Mouse (Mus musculus) midbrain, embryonic 15.5 days (tissue): ENCODE measurements around the gene Usp34. TPM values are rescaled to one million over a fixed set of nuclear protein-coding genes. Genes with fewer than 3 reads are reported as not detected.

ENCODE experiments used
- ATAC-seq: fragments of 200-750 bp; cut with Nextera tagmentation; replicated peaks from 2 replicates; pipeline ENCODE4 v1.8.0; 2017; ENCODE audit warnings: moderate TSS enrichment
- H3K27ac ChIP-seq: fragments of 300-500 bp; sonication (generic); 2 replicates; pipeline ENCODE4 v1.5.1; 2015; ENCODE audit warnings: mild to moderate bottlenecking, inconsistent platforms
- H3K27me3 ChIP-seq: fragments of 300-500 bp; sonication (generic); replicated peaks from 2 replicates; pipeline ENCODE4 v1.6.1; 2015; ENCODE audit warnings: inconsistent platforms
- H3K36me3 ChIP-seq: fragments of 300-500 bp; sonication (generic); replicated peaks from 2 replicates; pipeline ENCODE4 v1.6.1; 2015; ENCODE audit warnings: inconsistent platforms
- H3K4me1 ChIP-seq: fragments of 300-500 bp; sonication (generic); 2 replicates; pipeline ENCODE4 v1.6.1; 2015; ENCODE audit warnings: inconsistent platforms
- H3K4me2 ChIP-seq: fragments of 300-500 bp; sonication (generic); 2 replicates; pipeline ENCODE4 v1.6.1; 2015; ENCODE audit warnings: inconsistent platforms, mild to moderate bottlenecking, moderate library complexity
- H3K4me3 ChIP-seq: fragments of 300-500 bp; sonication (generic); 2 replicates; pipeline ENCODE4 v1.5.1; 2015; ENCODE audit warnings: mild to moderate bottlenecking, inconsistent platforms
- H3K9ac ChIP-seq: fragments of 300-500 bp; sonication (generic); 2 replicates; pipeline ENCODE4 v1.6.1; 2015; ENCODE audit warnings: mild to moderate bottlenecking, inconsistent platforms
- H3K9me3 ChIP-seq: fragments of 300-500 bp; sonication (generic); 2 replicates; pipeline ENCODE4 v1.6.1; 2016; ENCODE audit warnings: inconsistent platforms
- WGBS: fragments of 180-500 bp; shearing (Covaris S2); methylation state at CpG from one replicate; pipeline ENCODE4 v1.1.7; 2015; ENCODE audit warnings: mixed read lengths; 5-methylcytosine and 5-hydroxymethylcytosine counted together
- microRNA-seq: library from miRNA; unstranded; fragments of <30 nt; microRNA quantifications from one replicate; pipeline ENCODE4, GENCODE M21; 2016
- polyA plus RNA-seq: library from polyadenylated mRNA; unstranded; fragments of >200 nt; fragmentation: Nextera tagmentation; extraction: Ambion mirVana; gene quantifications from 2 replicates; pipeline ENCODE4 v1.2.1, GENCODE M21; 2015

Usp34 gene
- polyA plus RNA-seq, 1 experiment from 2014 or later, result 29.0 TPM

DNA sequence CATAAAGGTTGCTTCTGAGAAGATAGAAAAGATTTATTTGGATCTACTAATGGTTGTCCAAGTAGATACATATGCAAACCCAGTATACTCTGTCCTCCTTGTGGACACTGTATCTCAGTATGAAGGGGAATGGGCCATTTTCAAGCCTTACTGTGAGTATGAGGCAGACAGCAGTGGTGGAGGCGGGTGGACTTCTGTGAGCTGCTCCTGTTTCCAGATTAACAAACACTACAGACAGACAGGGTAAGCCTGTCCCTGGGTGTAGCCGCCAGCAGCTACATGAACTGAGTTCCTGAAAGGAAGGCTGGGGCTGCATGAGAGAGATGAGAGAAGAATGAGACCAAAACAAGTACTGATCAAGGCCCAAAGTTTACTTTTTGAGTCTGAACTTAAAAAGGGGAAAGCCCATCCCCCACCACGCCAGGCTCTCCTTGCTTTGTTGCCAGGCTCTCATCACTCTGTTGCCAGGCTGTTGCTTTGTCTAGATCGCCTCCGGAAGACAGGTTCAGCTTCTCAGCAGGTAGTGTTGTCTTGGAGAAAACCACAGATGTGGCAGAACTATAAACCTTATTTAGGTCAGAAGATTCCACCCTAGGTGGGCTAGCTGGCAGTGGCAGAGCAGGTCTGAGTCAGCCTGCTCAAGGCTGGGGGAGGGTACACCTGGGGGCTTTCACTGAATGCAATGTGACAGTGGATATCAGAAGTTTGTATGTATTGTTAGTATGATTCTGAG lies 213.9 kb downstream of the Usp34 start, which contains the start of gene 1700093K21Rik:
Gene 1700093K21Rik, minus strand, starts transcription at position 683 of the 733 bp plus-strand sequence.
- Histone ChIP-seq H3K9me3 (no peaks in the 10 kb centered on the region), H3K9ac (no peak within 1 kb of the TSS), H3K27me3 (no peaks in the 10 kb centered on the region), H3K4me1 (no peaks in the 10 kb centered on the region), H3K4me3 (no peak within 1 kb of the TSS), H3K27ac (no peak within 1 kb of the TSS), H3K36me3 (no peaks in the 10 kb centered on the region), H3K4me2 (no peak within 1 kb of the TSS)
- 27% methylated on average over 5 of the region's 5 CpGs for WGBS
- ATAC-seq, result no peak

- H3K36me3 ChIP-seq, result no peaks in the 10 kb centered on the region
- H3K4me2 ChIP-seq, result no peak overlapping the region
- no peak overlapping the region for H3K4me3 ChIP-seq
- no peak overlapping the region for H3K9ac ChIP-seq
- H3K27me3 ChIP-seq, result no peaks in the 10 kb centered on the region
- no peaks in the 10 kb centered on the region for H3K9me3 ChIP-seq
- ATAC-seq, result no peak
- no peaks in the 10 kb centered on the region for H3K4me1 ChIP-seq
- 85% methylated on average over 2 of the region's 2 CpGs for WGBS
- no peak overlapping the region for H3K27ac ChIP-seq
These were observed 230.8 kb downstream of the Usp34 start for GRCm38 (mm10) chr11:23537446-23537845.

Small RNA genes within 50 kb of the gene (microRNA-seq; reads per million reads assigned to microRNA genes)
- 0.55 reads per million for gene Gm47279

Other genes starting within 250 kb of the Usp34 start
- 72.9 and 77.7 TPM in 2 replicates for gene Xpo1, start 50.9 kb upstream of the Usp34 start, polyA plus RNA-seq
- gene Ahsa2, start 191.1 kb downstream of the Usp34 start, polyA plus RNA-seq, result 106 and 113 TPM in 2 replicates
- 0.13 TPM in 2 replicates for gene 1700093K21Rik, start 214.3 kb downstream of the Usp34 start, polyA plus RNA-seq